Mouse (Mus musculus) testis, postnatal 10 days (tissue): ENCODE results near the gene Gin1.
A peak's percentile ranks its signal among the peaks of the same experiment; 100 is the strongest.

Experiments used
- DNase-seq: peaks from one replicate; pipeline ENCODE4 v3.0.0; 2021; ENCODE audit warnings: low spot score

Gin1 gene

GRCm38 (mm10) chr1:97787674-97788073 lies 17.7 kb downstream of the Gin1 start:
- no peak for DNase-seq

DNA sequence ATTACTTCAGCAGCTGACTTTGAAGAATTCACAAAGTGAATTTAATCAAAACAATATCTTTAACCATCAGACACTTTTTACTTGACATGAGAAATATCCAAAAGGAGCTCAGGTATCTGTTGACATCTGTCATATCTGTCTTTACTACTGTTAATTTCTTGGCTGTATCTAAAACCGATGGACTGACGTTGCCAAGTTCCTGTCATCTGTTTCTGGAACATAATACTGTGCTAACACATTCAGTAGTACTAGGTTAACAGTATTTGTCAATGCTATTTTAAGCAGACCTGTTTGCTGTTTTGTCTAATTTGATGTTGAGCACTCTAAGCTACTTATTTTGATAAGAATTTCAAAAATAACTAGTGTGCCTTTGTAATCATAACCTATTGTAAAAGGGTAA lies 18.5 kb downstream of the Gin1 start:
- no peak for DNase-seq

DNA sequence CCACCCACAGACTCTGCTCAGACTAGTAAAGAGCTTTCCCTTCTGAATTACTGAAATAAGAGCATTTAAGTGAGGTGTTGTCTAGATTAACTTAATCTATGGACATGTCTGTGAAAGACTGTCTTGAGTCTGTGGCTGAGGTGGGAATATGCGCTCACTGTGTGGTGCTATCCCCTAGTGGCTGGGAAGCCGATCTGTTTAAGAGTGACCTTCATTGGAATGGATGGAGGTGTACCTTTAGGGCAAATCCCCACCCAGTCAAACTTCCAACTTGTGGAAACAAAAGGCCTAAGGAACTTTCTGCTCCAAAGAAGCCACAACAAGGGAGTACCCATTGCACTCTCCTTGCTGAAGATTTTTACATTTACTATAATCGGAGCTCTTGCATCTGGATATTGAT lies 24.1 kb downstream of the Gin1 start:
- no peak for DNase-seq

DNA sequence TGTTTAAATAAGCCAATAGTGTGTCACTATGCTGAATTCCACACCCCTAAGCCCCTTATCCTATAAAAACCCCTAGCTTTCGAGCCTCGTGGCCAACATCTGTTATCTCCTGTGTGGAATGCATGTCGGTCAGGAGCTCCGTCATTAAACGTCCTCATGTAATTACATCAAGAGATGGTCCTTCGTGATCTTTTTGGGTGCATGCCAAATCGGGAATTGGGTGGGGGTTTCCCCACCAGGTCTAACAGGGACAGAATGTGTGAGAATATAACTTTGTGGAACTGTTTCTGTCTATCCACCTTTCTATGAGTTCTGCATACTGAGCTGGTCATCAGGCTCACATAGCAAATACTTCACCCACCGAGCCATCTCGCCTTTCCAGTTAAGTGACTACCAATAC lies 26.0 kb downstream of the Gin1 start:
- no peak for DNase-seq

GRCm38 (mm10) chr1:97802207-97802902 lies 32.4 kb downstream of the Gin1 start:
- no peak for DNase-seq

DNA sequence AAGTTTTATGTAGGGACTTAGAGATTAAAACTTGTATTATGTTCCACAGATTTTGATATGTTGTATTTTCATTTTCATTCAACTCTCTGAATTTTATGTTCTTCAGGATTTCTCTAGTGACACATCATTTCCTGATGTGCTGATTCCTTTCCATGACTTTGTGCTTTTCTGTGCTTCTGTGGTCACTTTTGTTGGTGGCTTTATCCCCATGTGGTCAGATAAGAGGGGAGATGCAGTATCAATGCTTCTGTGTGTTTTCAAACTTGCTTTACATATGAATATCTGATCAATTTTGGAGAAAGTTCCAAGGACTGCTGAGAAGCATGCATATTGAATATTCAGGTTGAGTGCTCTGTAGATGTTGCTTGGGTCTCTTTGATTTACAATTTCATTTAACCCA lies 34.5 kb downstream of the Gin1 start:
- DNase-seq, result no peak

DNA sequence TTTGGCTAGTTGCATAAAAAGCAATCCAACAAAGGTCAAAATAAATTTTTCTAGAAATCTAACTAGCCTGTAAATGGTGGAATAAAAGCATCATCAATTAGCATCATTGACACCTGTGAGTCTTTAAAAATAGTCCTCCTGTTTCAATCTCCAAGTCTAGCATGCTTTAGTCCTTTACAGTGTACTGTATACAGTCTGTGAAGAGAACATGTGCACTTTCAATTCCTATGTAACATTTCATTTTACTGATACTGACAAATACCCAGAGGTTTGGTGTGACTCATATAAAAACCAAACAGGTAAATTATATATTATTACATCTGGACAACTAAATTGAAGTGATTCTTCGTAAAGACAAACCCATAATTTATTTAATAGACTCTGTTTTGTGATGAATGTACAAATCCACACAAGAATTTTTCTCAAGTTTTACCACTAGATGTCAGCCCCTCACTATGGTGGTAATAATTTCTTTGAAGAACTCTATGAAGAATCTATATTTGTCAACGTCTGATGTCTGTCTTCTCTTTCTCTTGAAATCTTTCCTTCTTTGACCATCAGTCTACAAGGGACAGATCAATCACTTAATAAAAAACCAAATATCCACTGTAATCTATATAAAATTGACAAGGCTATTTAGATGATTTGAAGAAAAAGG lies 39.4 kb downstream of the Gin1 start:
- DNase-seq, result no peak

- DNase-seq, result no peak
Measured at GRCm38 (mm10) chr1:97821282-97821681, 51.3 kb downstream of the Gin1 start.

DNA sequence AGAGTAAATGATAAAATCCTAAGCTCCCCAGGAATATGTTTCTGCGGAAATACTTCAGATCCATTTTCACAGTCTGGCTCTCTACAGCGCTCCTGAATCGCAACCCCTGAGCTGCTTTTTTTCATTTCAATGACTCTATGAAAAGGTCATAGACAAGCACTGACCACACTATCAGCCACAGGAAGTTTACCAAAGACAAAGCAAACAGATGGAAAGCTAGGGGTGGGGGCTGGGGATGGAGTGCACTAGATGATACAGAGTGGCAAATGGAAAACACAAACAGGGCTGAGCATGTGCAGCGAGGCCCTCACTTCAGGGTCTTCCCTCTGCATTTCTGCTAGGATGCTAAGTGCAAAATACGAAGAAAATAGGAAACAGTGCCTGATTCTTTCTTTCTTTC lies 52.2 kb downstream of the Gin1 start:
- no peak for DNase-seq

GRCm38 (mm10) chr1:97822904-97823303 lies 52.9 kb downstream of the Gin1 start:
- DNase-seq, result no peak

GRCm38 (mm10) chr1:97827566-97827965 lies 57.6 kb downstream of the Gin1 start:
- DNase-seq, result no peak

- no peak for DNase-seq
Measured at GRCm38 (mm10) chr1:97828087-97828486, 58.1 kb downstream of the Gin1 start.

DNA sequence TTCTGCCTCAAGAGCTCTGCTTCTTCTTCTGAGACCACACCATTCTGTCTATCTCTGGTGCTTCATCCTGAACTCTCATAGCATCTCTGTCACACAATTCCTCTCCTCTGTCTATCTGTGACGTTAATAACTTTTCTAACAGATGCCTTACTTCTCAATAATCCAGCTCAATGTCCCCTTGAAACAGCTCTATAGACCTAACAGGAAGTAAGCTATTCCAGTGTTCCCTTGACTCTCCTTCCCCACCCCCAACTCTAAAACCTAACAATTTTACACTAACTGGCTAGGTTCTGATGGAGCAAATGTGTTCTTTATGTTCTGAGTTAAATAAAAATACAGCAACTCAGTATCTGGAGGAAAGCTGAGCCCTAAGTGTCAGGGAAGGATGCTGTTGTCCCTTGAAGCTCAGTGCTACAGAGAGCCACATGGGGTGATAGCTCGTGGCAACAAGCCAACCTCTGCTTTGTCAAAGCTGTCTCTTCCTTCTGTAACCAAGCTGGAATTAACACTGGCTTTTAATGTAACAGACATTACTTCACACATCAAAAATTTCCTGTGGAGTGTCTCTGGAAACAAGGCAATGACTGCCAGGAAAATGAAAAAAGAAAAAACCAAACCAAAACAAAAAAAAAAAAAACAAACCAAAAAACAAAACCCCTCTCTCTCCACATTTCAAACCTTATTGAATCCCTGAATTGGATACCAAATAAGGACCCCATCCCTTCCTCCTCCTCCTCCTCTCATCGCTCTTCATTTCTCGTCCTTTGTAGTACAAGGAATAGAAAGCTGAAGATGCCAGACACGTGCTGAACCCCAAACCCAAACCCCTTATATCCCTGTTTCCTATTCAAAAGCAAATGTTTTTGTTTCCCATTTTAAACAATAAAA lies 63.7 kb downstream of the Gin1 start:
- peak; percentile 57 for DNase-seq

- DNase-seq, result no peak
Measured at GRCm38 (mm10) chr1:97834354-97834822, 64.4 kb downstream of the Gin1 start.
